Mouse (Mus musculus) midbrain, postnatal 0 days (tissue): ENCODE measurements at regions not wholly inside any gene's neighbourhood (a gene's known extent, or its start where the extent isn't known, plus 50 kb on each side); places are given as distances from the start of the nearest gene placed in this dataset.

Experiments used
- ATAC-seq: fragments of 200-750 bp; cut with Nextera tagmentation; 2 replicates; pipeline ENCODE4 v1.8.0; 2017; ENCODE audit warnings: moderate number of reproducible peaks, mild to moderate bottlenecking, moderate TSS enrichment, moderate library complexity; ENCODE audit not compliant: low FRiP score
- DNase-seq: peaks from one replicate; pipeline ENCODE4 v3.0.0-alpha.2; 2015; ENCODE audit warnings: low spot score
- H3K27ac ChIP-seq: fragments of 300-500 bp; sonication (generic); 2 replicates; pipeline ENCODE4 v1.5.1; 2014; ENCODE audit warnings: low read depth, mild to moderate bottlenecking, low read length, mixed read lengths
- H3K27me3 ChIP-seq: fragments of 300-500 bp; sonication (generic); 2 replicates; pipeline ENCODE4 v1.6.1; 2014; ENCODE audit warnings: low read length, control low read depth, mixed read lengths; ENCODE audit not compliant: insufficient read depth
- H3K36me3 ChIP-seq: fragments of 300-500 bp; sonication (generic); 2 replicates; pipeline ENCODE4 v1.6.1; 2014; ENCODE audit warnings: low read length, control low read depth, mixed read lengths; ENCODE audit not compliant: insufficient read depth
- H3K4me1 ChIP-seq: fragments of 300-500 bp; sonication (generic); 2 replicates; pipeline ENCODE4 v1.6.1; 2014; ENCODE audit warnings: mild to moderate bottlenecking, control low read depth, antibody characterized with exemption, low read length, mixed read lengths; ENCODE audit not compliant: insufficient read depth
- H3K4me2 ChIP-seq: fragments of 300-500 bp; sonication (generic); 2 replicates; pipeline ENCODE4 v1.6.1; 2014; ENCODE audit warnings: low read depth, mild to moderate bottlenecking, low read length, mixed read lengths; ENCODE audit not compliant: poor library complexity, severe bottlenecking
- H3K4me3 ChIP-seq: fragments of 300-500 bp; sonication (generic); 2 replicates; pipeline ENCODE4 v1.5.1; 2014; ENCODE audit warnings: low read depth, mild to moderate bottlenecking, low read length, moderate library complexity
- H3K9ac ChIP-seq: fragments of 300-500 bp; sonication (generic); replicated peaks from 2 replicates; pipeline ENCODE4 v1.6.1; 2014; ENCODE audit warnings: mild to moderate bottlenecking, low read length, moderate library complexity, mixed read lengths; ENCODE audit not compliant: poor library complexity, severe bottlenecking
- H3K9me3 ChIP-seq: fragments of 300-500 bp; sonication (generic); 2 replicates; pipeline ENCODE4 v1.6.1; 2016; ENCODE audit warnings: low read length, control low read depth
- CTCF ChIP-seq: IDR thresholded peaks from 2 replicates; pipeline ENCODE4 v1.5.1; 2016; ENCODE audit warnings: antibody characterized with exemption, mild to moderate bottlenecking
- WGBS: fragments of 180-500 bp; shearing (Covaris S2); extraction: QIAGEN DNeasy Blood & Tissue Kit; methylation state at CpG from one replicate; pipeline ENCODE4 v1.1.7; 2014; 5-methylcytosine and 5-hydroxymethylcytosine counted together

DNA sequence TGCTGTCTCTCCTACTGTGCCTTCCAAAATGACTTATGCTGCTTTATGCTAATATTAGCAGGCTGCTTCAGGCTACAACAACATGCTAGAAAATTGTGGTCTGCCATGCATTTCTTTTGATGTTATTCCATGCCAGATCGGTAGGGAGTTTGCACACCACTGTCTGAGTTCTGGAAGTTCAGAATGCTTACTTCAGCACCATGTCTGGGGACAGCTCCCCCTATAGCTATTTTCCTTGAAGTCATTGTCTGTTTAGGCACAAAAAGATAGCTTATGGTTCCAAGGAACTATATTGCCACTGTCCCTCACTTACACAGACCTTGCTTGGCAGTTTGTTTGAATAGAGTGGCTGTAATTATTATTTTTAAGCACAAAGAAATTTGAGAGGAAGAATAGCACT lies 666.8 kb upstream of the Klhl29 start:
- DNase-seq = peak; percentile 26
- peak; percentile 45 for TF ChIP-seq CTCF
- H3K36me3 ChIP-seq = no peaks in the 10 kb centered on the region
- H3K27me3 ChIP-seq = no peaks in the 10 kb centered on the region
- WGBS = 30% methylated on average over 1 of the region's 1 CpGs
- no peak overlapping the region for H3K9ac ChIP-seq
- no peak overlapping the region for H3K4me2 ChIP-seq
- no peaks in the 10 kb centered on the region for H3K9me3 ChIP-seq
- no peak for ATAC-seq
- no peak overlapping the region for H3K4me3 ChIP-seq
- H3K27ac ChIP-seq = no peak overlapping the region
- H3K4me1 ChIP-seq = 0 out of 2 replicates have a peak, but pooled peaks cover 3% of the 10 kb centered on the region

DNA sequence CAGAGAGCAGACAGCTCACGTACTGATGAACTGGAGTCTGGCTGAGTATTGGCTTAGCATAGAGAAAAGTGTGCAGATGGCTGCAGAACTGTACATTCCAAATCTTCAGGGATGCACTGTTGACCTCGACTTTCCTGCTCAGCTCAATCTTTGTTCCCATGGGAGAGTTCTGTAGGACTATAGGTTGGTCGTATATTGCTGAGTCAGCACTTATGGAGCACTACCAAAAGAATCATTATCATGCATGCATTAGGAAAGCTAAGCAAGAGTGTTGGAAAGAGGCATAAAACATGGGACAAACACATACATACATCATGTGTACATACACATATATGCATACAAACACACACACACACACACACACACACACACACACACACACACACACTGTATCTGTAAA lies 648.6 kb upstream of the Klhl29 start:
- Histone ChIP-seq H3K9me3 (no peaks in the 10 kb centered on the region), H3K27me3 (no peaks in the 10 kb centered on the region), H3K9ac (no peak overlapping the region), H3K4me3 (no peak overlapping the region), H3K4me2 (no peak overlapping the region), H3K27ac (no peak overlapping the region), H3K36me3 (no peaks in the 10 kb centered on the region), H3K4me1 (no peaks in the 10 kb centered on the region)
- no peak for DNase-seq
- 82% methylated on average over 3 of the region's 3 CpGs for WGBS
- no peak for ATAC-seq
- TF ChIP-seq CTCF = no peak

DNA sequence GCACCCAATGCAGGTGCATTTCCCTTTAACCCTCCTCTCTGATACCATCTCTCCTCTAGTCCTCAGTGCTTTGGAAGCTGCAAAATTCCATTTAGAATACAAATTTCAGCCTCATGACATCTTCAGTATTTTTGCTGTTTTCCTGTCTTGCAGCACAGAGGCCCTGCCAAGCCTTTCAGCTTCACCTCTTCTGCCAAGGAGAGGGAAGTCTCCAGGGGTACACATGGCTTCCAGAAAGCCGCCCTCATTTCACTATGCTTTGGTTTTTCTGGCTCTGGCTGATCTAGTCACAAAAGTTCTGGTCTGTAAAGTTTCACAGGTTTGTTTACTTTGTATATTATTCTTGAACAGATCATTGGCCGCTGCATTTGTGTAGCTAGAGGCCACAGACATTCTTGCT lies 647.0 kb upstream of the Klhl29 start:
- TF ChIP-seq CTCF = no peak
- 79% methylated on average over 2 of the region's 2 CpGs for WGBS
- H3K9me3 ChIP-seq = no peaks in the 10 kb centered on the region
- H3K36me3 ChIP-seq = no peaks in the 10 kb centered on the region
- ATAC-seq (no peak), DNase-seq (no peak)
- no peak overlapping the region for H3K4me3 ChIP-seq
- no peaks in the 10 kb centered on the region for H3K4me1 ChIP-seq
- no peak overlapping the region for H3K9ac ChIP-seq
- H3K27ac ChIP-seq = no peak overlapping the region
- H3K4me2 ChIP-seq = no peak overlapping the region
- H3K27me3 ChIP-seq = no peaks in the 10 kb centered on the region

DNA sequence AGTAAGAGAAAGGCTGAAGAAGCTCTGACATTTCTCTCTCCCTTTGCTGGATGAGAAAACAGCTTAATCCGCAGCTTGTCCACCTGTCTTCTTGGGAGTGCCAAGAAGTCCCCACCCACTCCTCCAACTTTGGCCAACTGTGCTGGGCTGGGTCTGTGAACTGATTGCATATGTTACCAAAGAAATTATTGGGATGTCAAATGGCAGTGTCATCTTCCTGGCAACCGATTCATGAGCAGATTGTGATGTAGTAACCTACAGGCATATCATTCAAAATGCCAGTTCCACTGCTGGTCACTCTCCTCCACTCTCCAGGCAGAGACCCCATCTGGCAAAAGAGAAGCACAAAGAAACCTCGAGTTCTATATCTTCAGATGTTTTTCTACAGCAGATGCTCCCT lies 625.5 kb upstream of the Klhl29 start:
- Histone ChIP-seq H3K4me2 (no peak overlapping the region), H3K4me1 (no peaks in the 10 kb centered on the region), H3K4me3 (no peak overlapping the region), H3K36me3 (no peaks in the 10 kb centered on the region), H3K9ac (no peak overlapping the region), H3K27ac (no peak overlapping the region), H3K27me3 (no peaks in the 10 kb centered on the region), H3K9me3 (no peaks in the 10 kb centered on the region)
- ATAC-seq (peak; percentile 34; the same call in 1 of the 2 replicates), DNase-seq (peak; percentile 86)
- TF ChIP-seq CTCF = no peak
- 93% methylated on average over 3 of the region's 3 CpGs for WGBS

DNA sequence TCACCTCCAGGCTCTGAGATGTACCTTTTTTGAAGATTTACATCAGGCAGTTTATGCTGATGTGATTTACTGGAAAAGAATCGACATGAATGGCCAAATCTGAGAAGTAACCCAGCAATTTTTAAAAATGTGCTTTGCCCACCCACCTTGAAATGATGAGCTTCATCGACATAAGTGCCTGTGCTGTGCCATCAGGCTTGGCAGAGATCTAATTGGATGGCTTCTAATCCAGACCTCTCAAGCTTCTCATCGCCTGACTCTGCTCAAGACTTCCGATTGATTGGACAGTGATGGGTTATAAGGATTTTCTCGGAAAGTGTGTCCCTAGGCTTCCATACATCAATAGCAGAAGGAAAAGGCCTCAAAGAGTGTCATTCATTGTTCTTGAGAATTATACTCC lies 621.9 kb upstream of the Klhl29 start:
- peak; percentile 55 for DNase-seq
- no peaks in the 10 kb centered on the region for H3K36me3 ChIP-seq

DNA sequence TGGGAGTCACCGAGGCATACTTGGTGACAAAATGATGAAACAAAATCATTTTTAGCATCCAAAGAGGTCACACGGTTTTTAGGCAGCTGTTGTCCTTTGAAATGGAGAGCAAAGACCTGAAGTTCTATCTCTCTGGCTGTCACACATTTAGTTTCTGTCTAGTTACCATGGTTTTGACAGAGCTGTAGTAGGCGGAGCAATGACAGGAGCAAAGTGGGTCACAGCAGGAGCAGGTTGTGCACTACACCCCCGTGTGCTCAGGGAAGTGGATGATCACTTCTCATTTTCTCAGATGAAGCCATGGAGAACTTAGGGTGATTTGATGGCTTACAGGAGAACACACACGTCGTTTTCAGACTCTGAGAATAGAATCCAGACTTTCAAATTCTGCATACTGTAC lies 621.2 kb upstream of the Klhl29 start:
- Histone ChIP-seq H3K9me3 (no peaks in the 10 kb centered on the region), H3K9ac (no peak overlapping the region), H3K4me2 (no peak overlapping the region), H3K36me3 (no peaks in the 10 kb centered on the region), H3K27me3 (no peaks in the 10 kb centered on the region), H3K4me1 (no peaks in the 10 kb centered on the region), H3K4me3 (no peak overlapping the region), H3K27ac (no peak overlapping the region)
- peak; percentile 71 for DNase-seq
- WGBS = 52% methylated on average over 6 of the region's 6 CpGs
- TF ChIP-seq CTCF = no peak
- ATAC-seq = peak; percentile 49; the same call in 1 of the 2 replicates

More for the DNA sequence above, 621.9 kb upstream of the Klhl29 start:
- H3K4me2 ChIP-seq = no peak overlapping the region
- H3K27ac ChIP-seq = no peak overlapping the region
- ATAC-seq = no peak
- no peak overlapping the region for H3K4me3 ChIP-seq
- no peaks in the 10 kb centered on the region for H3K27me3 ChIP-seq
- no peak for TF ChIP-seq CTCF
- no peaks in the 10 kb centered on the region for H3K4me1 ChIP-seq
- no peak overlapping the region for H3K9ac ChIP-seq
- WGBS = 85% methylated on average over 5 of the region's 5 CpGs
- H3K9me3 ChIP-seq = no peaks in the 10 kb centered on the region
